Mouse (Mus musculus): ENCODE data around the gene Gata2. TPM values are rescaled to one million over a fixed set of nuclear protein-coding genes. Genes with fewer than 3 reads are reported as not detected.
"Not testable (repeated sequence)": the region's sequence is repeated elsewhere in the genome, so short reads cannot be mapped to it uniquely, and the experiment has no call there.

Gene Gata2
- polyA plus RNA-seq, 1 experiment: 3.0 TPM

GRCm38 (mm10) chr6:88152979-88153378 lies 40.7 kb upstream of the Gata2 start:
- no peak for TF ChIP-seq CTCF (IDR thresholded peaks at IDR 0.05; ENCODE audit: borderline replicate concordance, control insufficient read depth, extremely low read depth, insufficient read depth, low read length, poor library complexity)
- TF ChIP-seq POLR2A (IDR thresholded peaks at IDR 0.05; ENCODE audit: control insufficient read depth, extremely low read depth, insufficient read depth, low read length, poor library complexity): no peak
- DNase-seq: no peak
- Histone ChIP-seq H3K36me3 (ENCODE audit: control insufficient read depth, insufficient read depth, low read length) (no peaks in the 10 kb centered on the region), H3K27ac (ENCODE audit: control insufficient read depth, insufficient read depth, low read length) (no peak overlapping the region), H3K27me3 (ENCODE audit: control insufficient read depth, insufficient read depth, low read length) (no peaks in the 10 kb centered on the region), H3K4me3 (ENCODE audit: control insufficient read depth, insufficient read depth, low read length) (no peak overlapping the region), H3K4me1 (replicated peaks; ENCODE audit: control insufficient read depth, insufficient read depth, low read length) (no peaks in the 10 kb centered on the region)
- 95% methylated on average over 6 of the region's 6 CpGs for WGBS

GRCm38 (mm10) chr6:88155614-88156013 lies 38.1 kb upstream of the Gata2 start:
- 99% methylated on average over 6 of the region's 6 CpGs for WGBS

GRCm38 (mm10) chr6:88158790-88159189 lies 34.9 kb upstream of the Gata2 start:
- Histone ChIP-seq H3K4me3 (ENCODE audit: control insufficient read depth, insufficient read depth, low read length) (no peak overlapping the region), H3K4me1 (replicated peaks; ENCODE audit: control insufficient read depth, insufficient read depth, low read length) (no peaks in the 10 kb centered on the region), H3K27me3 (ENCODE audit: control insufficient read depth, insufficient read depth, low read length) (no peaks in the 10 kb centered on the region), H3K27ac (ENCODE audit: control insufficient read depth, insufficient read depth, low read length) (no peak overlapping the region), H3K36me3 (ENCODE audit: control insufficient read depth, insufficient read depth, low read length) (no peaks in the 10 kb centered on the region)
- DNase-seq: no peak
- whole genome bisulfite sequencing: 87% methylated on average over 5 of the region's 5 CpGs
- TF ChIP-seq CTCF (IDR thresholded peaks at IDR 0.05; ENCODE audit: borderline replicate concordance, control insufficient read depth, extremely low read depth, insufficient read depth, low read length, poor library complexity) (no peak), POLR2A (IDR thresholded peaks at IDR 0.05; ENCODE audit: control insufficient read depth, extremely low read depth, insufficient read depth, low read length, poor library complexity) (no peak)

More at GRCm38 (mm10) chr6:88155614-88156013, 38.1 kb upstream of the Gata2 start:
- H3K36me3 ChIP-seq (ENCODE audit: control insufficient read depth, insufficient read depth, low read length); H3K4me1 ChIP-seq (replicated peaks; ENCODE audit: control insufficient read depth, insufficient read depth, low read length); H3K27me3 ChIP-seq (ENCODE audit: control insufficient read depth, insufficient read depth, low read length); H3K27ac ChIP-seq (ENCODE audit: control insufficient read depth, insufficient read depth, low read length); H3K4me3 ChIP-seq (ENCODE audit: control insufficient read depth, insufficient read depth, low read length); DNase-seq: not testable (repeated sequence)

- H3K36me3 ChIP-seq (ENCODE audit: control insufficient read depth, insufficient read depth, low read length): no peaks in the 10 kb centered on the region
- H3K4me1 ChIP-seq (replicated peaks; ENCODE audit: control insufficient read depth, insufficient read depth, low read length): no peaks in the 10 kb centered on the region
- no peaks in the 10 kb centered on the region for H3K27me3 ChIP-seq (ENCODE audit: control insufficient read depth, insufficient read depth, low read length)
- DNase-seq: no peak
- H3K4me3 ChIP-seq (ENCODE audit: control insufficient read depth, insufficient read depth, low read length): no peak overlapping the region
- 85% methylated on average over 9 of the region's 9 CpGs for WGBS
- TF ChIP-seq CTCF (IDR thresholded peaks at IDR 0.05; ENCODE audit: borderline replicate concordance, control insufficient read depth, extremely low read depth, insufficient read depth, low read length, poor library complexity) (no peak), POLR2A (IDR thresholded peaks at IDR 0.05; ENCODE audit: control insufficient read depth, extremely low read depth, insufficient read depth, low read length, poor library complexity) (no peak)
- H3K27ac ChIP-seq (ENCODE audit: control insufficient read depth, insufficient read depth, low read length): no peak overlapping the region
Observed at GRCm38 (mm10) chr6:88166054-88166453, 27.6 kb upstream of the Gata2 start.

- WGBS: 94% methylated on average over 3 of the region's 3 CpGs
- no peaks in the 10 kb centered on the region for H3K36me3 ChIP-seq (ENCODE audit: control insufficient read depth, insufficient read depth, low read length)
- no peak overlapping the region for H3K27ac ChIP-seq (ENCODE audit: control insufficient read depth, insufficient read depth, low read length)
- H3K4me1 ChIP-seq (replicated peaks; ENCODE audit: control insufficient read depth, insufficient read depth, low read length): no peaks in the 10 kb centered on the region
- no peak overlapping the region for H3K4me3 ChIP-seq (ENCODE audit: control insufficient read depth, insufficient read depth, low read length)
- DNase-seq: no peak
- no peaks in the 10 kb centered on the region for H3K27me3 ChIP-seq (ENCODE audit: control insufficient read depth, insufficient read depth, low read length)
- no peak for TF ChIP-seq CTCF (IDR thresholded peaks at IDR 0.05; ENCODE audit: borderline replicate concordance, control insufficient read depth, extremely low read depth, insufficient read depth, low read length, poor library complexity)
- TF ChIP-seq POLR2A (IDR thresholded peaks at IDR 0.05; ENCODE audit: control insufficient read depth, extremely low read depth, insufficient read depth, low read length, poor library complexity): no peak
Observed at GRCm38 (mm10) chr6:88174191-88174590, 19.5 kb upstream of the Gata2 start.

GRCm38 (mm10) chr6:88174676-88175075 lies 19.0 kb upstream of the Gata2 start:
- TF ChIP-seq POLR2A (IDR thresholded peaks at IDR 0.05; ENCODE audit: control insufficient read depth, extremely low read depth, insufficient read depth, low read length, poor library complexity) (no peak), CTCF (IDR thresholded peaks at IDR 0.05; ENCODE audit: borderline replicate concordance, control insufficient read depth, extremely low read depth, insufficient read depth, low read length, poor library complexity) (no peak)
- Histone ChIP-seq H3K4me1 (replicated peaks; ENCODE audit: control insufficient read depth, insufficient read depth, low read length) (no peaks in the 10 kb centered on the region), H3K36me3 (ENCODE audit: control insufficient read depth, insufficient read depth, low read length) (no peaks in the 10 kb centered on the region), H3K27me3 (ENCODE audit: control insufficient read depth, insufficient read depth, low read length) (no peaks in the 10 kb centered on the region), H3K27ac (ENCODE audit: control insufficient read depth, insufficient read depth, low read length) (no peak overlapping the region), H3K4me3 (ENCODE audit: control insufficient read depth, insufficient read depth, low read length) (no peak overlapping the region)
- 94% methylated on average over 2 of the region's 2 CpGs for WGBS
- DNase-seq: no peak

- DNase-seq: no peak
- H3K4me3 ChIP-seq (ENCODE audit: control insufficient read depth, insufficient read depth, low read length): no peak overlapping the region
- H3K36me3 ChIP-seq (ENCODE audit: control insufficient read depth, insufficient read depth, low read length): no peaks in the 10 kb centered on the region
- TF ChIP-seq CTCF (IDR thresholded peaks at IDR 0.05; ENCODE audit: borderline replicate concordance, control insufficient read depth, extremely low read depth, insufficient read depth, low read length, poor library complexity) (no peak), POLR2A (IDR thresholded peaks at IDR 0.05; ENCODE audit: control insufficient read depth, extremely low read depth, insufficient read depth, low read length, poor library complexity) (no peak)
- H3K27ac ChIP-seq (ENCODE audit: control insufficient read depth, insufficient read depth, low read length): no peak overlapping the region
- no peaks in the 10 kb centered on the region for H3K27me3 ChIP-seq (ENCODE audit: control insufficient read depth, insufficient read depth, low read length)
- 32% methylated on average over 4 of the region's 4 CpGs for WGBS
- no peaks in the 10 kb centered on the region for H3K4me1 ChIP-seq (replicated peaks; ENCODE audit: control insufficient read depth, insufficient read depth, low read length)
Observed at GRCm38 (mm10) chr6:88184671-88185070, 9.0 kb upstream of the Gata2 start.
